Comparison of ENCODE assay signal across 12 mouse cellular contexts in the genomic region with DNA sequence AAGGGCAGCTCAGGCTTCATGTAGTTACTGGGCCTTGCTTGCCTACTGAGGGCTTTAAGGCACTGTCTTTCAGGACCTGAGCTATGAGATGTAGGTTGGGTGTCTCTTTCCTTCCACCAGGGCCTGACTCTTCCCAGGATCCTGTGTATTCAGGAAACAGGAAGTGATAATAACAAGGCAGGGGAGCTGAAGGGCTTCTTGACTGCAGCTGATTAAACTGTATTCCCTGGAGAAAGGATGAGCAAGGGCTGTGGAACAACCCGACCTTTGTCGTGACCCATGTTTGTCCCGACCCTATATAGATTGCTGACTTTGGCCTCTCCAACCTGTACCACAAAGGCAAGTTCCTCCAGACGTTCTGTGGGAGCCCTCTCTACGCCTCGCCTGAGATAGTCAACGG. TPM values are rescaled to one million over a fixed set of nuclear protein-coding genes. Genes with fewer than 3 reads are reported as not detected.
"Had no signal": no experiment of that assay in that cellular context is flagged by ENCODE, and none has a peak within 500 bp of the region (broad histone marks: within the 10 kb centered on the region; RNA-seq: fewer than 3 reads in every experiment).

No protein-coding gene starts in this region.

- H3K27me3 ChIP-seq: limb, embryonic 15.5 days; liver, embryonic 13.5 days; neural tube, embryonic 13.5 days; stomach, embryonic 15.5 days had no signal

- H3K9me3 ChIP-seq: limb, embryonic 15.5 days; liver, embryonic 13.5 days; neural tube, embryonic 13.5 days; stomach, embryonic 15.5 days had no signal

- H3K27ac ChIP-seq: layer of hippocampus, adult 2 months; limb, embryonic 15.5 days; liver, embryonic 13.5 days; neural tube, embryonic 13.5 days; stomach, embryonic 15.5 days had no signal

- H3K4me3 ChIP-seq: layer of hippocampus, adult 2 months; limb, embryonic 15.5 days; liver, embryonic 13.5 days; neural tube, embryonic 13.5 days; stomach, embryonic 15.5 days had no signal

- H3K9ac ChIP-seq: limb, embryonic 15.5 days; liver, embryonic 13.5 days; neural tube, embryonic 13.5 days; stomach, embryonic 15.5 days had no signal

- DNase-seq: kidney, postnatal 10 days; liver, embryonic 13.5 days; lung, adult 18-20 months; right cerebral cortex, postnatal 4 days; thymus, adult 2 months; thymus, postnatal 25 days had no signal

- H3K36me3 ChIP-seq: limb, embryonic 15.5 days; stomach, embryonic 15.5 days had no signal

- H3K4me2 ChIP-seq: limb, embryonic 15.5 days; liver, embryonic 13.5 days; neural tube, embryonic 13.5 days; stomach, embryonic 15.5 days had no signal

RNA-seq across cellular contexts. Expression of a gene that starts 31.2 kb away (rescaled TPM):
- total RNA-seq: megakaryocyte-erythroid progenitor cell, adult 5-6 weeks had no signal
- polyA plus RNA-seq: limb, embryonic 11.5 days had no signal
